Mouse (Mus musculus) ES-Bruce4 (cell line): ENCODE measurements around the gene Trrap.

ENCODE experiments used
- CTCF ChIP-seq: IDR thresholded peaks from one replicate; pipeline ENCODE4 v1.8.1; 2011; ENCODE audit warnings: low read depth, low read length
- EP300 ChIP-seq: IDR thresholded peaks from 2 replicates; pipeline ENCODE4 v1.6.1; 2011; ENCODE audit warnings: low read depth, low read length; ENCODE audit not compliant: insufficient read depth
- POLR2A ChIP-seq: IDR thresholded peaks from one replicate; pipeline ENCODE4 v1.8.1; 2011; ENCODE audit warnings: low read length; ENCODE audit not compliant: insufficient read depth

GRCm38 (mm10) chr5:144720281-144720680 is 47.3 kb upstream of the Trrap start:
- TF ChIP-seq CTCF (no peak), POLR2A (no peak), EP300 (no peak)
